Mouse (Mus musculus) embryonic fibroblast, embryonic 13.5 days (primary cell): ENCODE data around the gene Unc13d.

Experiments used
- CTCF ChIP-seq: IDR thresholded peaks from 2 replicates; pipeline ENCODE4 v1.5.1; 2011; ENCODE audit warnings: mild to moderate bottlenecking, control low read depth, low read length, moderate library complexity, borderline replicate concordance; ENCODE audit not compliant: insufficient read depth
- POLR2A ChIP-seq: IDR thresholded peaks from 2 replicates; pipeline ENCODE4 v1.6.1; 2011; ENCODE audit warnings: low read depth, mild to moderate bottlenecking, control low read depth, low read length, moderate library complexity

DNA sequence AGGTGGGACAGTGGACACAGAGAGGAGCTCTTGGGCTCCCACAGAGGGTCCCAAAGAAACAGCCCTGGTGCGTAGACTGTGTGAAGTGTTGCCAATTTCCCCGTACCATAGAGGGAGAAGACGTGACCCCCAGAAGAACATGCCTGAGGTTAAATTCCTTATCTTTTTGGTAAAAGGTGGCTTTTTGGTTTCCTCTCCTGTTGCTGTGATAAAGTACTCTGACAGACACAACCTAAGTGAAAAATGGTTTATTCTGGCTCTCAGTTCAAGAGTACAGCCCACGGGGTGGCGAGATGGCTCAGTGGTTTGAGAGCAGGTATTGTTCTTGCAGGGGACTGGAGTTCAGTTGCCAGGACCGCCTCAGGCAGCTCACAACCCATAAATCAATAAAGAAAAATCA, 21.7 kb upstream of the Unc13d start:
- TF ChIP-seq POLR2A (no peak), CTCF (no peak)
